Mouse (Mus musculus): Measurements from ENCODE around the gene Rbfox2. TPM values are rescaled to one million over a fixed set of nuclear protein-coding genes. Genes with fewer than 3 reads are reported as not detected.

Rbfox2 gene
- total RNA-seq, 2 experiments from 2014 or later: 104 to 121 TPM

GRCm38 (mm10) chr15:77213829-77214228 lies 93.0 kb downstream of the Rbfox2 start:
- intact Hi-C loops (cut with DNase I; ENCODE audit: low total_unique reads): no loop called here
- DNase-seq: peak; percentile 39

- intact Hi-C loops (cut with DNase I; ENCODE audit: low total_unique reads): no loop called here
- no peak for DNase-seq
These were observed 94.0 kb downstream of the Rbfox2 start for GRCm38 (mm10) chr15:77212818-77213217.

- intact Hi-C loops (cut with DNase I; ENCODE audit: low total_unique reads): no loop called here
These were observed 94.5 kb downstream of the Rbfox2 start for GRCm38 (mm10) chr15:77212217-77212757.

GRCm38 (mm10) chr15:77206996-77207395 lies 99.8 kb downstream of the Rbfox2 start:
- intact Hi-C loops (cut with DNase I; ENCODE audit: low total_unique reads): no loop called here
- DNase-seq: no peak

More at GRCm38 (mm10) chr15:77212217-77212757, 94.5 kb downstream of the Rbfox2 start:
- DNase-seq: no peak

GRCm38 (mm10) chr15:77204951-77205350 lies 101.9 kb downstream of the Rbfox2 start:
- no peak for DNase-seq
- intact Hi-C loops (cut with DNase I; ENCODE audit: low total_unique reads): no loop called here

- DNase-seq: peak; percentile 64
- intact Hi-C loops (cut with DNase I; ENCODE audit: low total_unique reads): no loop called here
These were observed 103.4 kb downstream of the Rbfox2 start for GRCm38 (mm10) chr15:77203255-77203981.

- intact Hi-C loops (cut with DNase I; ENCODE audit: low total_unique reads): no loop called here
- DNase-seq: no peak
These were observed 103.9 kb downstream of the Rbfox2 start for GRCm38 (mm10) chr15:77202881-77203254.

GRCm38 (mm10) chr15:77202223-77202622 lies 104.6 kb downstream of the Rbfox2 start:
- intact Hi-C loops (cut with DNase I; ENCODE audit: low total_unique reads): no loop called here
- DNase-seq: peak; percentile 50

- intact Hi-C loops (cut with DNase I; ENCODE audit: low total_unique reads): no loop called here
- peak; percentile 76 for DNase-seq
These were observed 110.0 kb downstream of the Rbfox2 start for GRCm38 (mm10) chr15:77196827-77197226.

GRCm38 (mm10) chr15:77196001-77196400 lies 110.8 kb downstream of the Rbfox2 start:
- intact Hi-C loops (cut with DNase I; ENCODE audit: low total_unique reads): no loop called here
- DNase-seq: no peak

GRCm38 (mm10) chr15:77192154-77192935 lies 114.5 kb downstream of the Rbfox2 start:
- DNase-seq: no peak
- intact Hi-C loops (cut with DNase I; ENCODE audit: low total_unique reads): no loop called here

- DNase-seq: no peak
- intact Hi-C loops (cut with DNase I; ENCODE audit: low total_unique reads): no loop called here
These were observed 120.7 kb downstream of the Rbfox2 start for GRCm38 (mm10) chr15:77186096-77186495.

GRCm38 (mm10) chr15:77185614-77186013 lies 121.2 kb downstream of the Rbfox2 start:
- intact Hi-C loops (cut with DNase I; ENCODE audit: low total_unique reads): no loop called here

GRCm38 (mm10) chr15:77182800-77183199 lies 124.0 kb downstream of the Rbfox2 start:
- DNase-seq: no peak
- intact Hi-C loops (cut with DNase I; ENCODE audit: low total_unique reads): no loop called here

More at GRCm38 (mm10) chr15:77185614-77186013, 121.2 kb downstream of the Rbfox2 start:
- DNase-seq: no peak

- DNase-seq: no peak
- intact Hi-C loops (cut with DNase I; ENCODE audit: low total_unique reads): no loop called here
These were observed 132.8 kb downstream of the Rbfox2 start for GRCm38 (mm10) chr15:77174018-77174417.

GRCm38 (mm10) chr15:77172414-77172813 lies 134.4 kb downstream of the Rbfox2 start:
- intact Hi-C loops (cut with DNase I; ENCODE audit: low total_unique reads): no loop called here
- DNase-seq: no peak

GRCm38 (mm10) chr15:77168781-77169180 lies 138.0 kb downstream of the Rbfox2 start:
- intact Hi-C loops (cut with DNase I; ENCODE audit: low total_unique reads): no loop called here
- DNase-seq: no peak

- DNase-seq: no peak
- intact Hi-C loops (cut with DNase I; ENCODE audit: low total_unique reads): no loop called here
These were observed 140.5 kb downstream of the Rbfox2 start for GRCm38 (mm10) chr15:77166225-77166732.

GRCm38 (mm10) chr15:77163336-77163735 lies 143.5 kb downstream of the Rbfox2 start:
- intact Hi-C loops (cut with DNase I; ENCODE audit: low total_unique reads): no loop called here
- DNase-seq: peak; percentile 58

- intact Hi-C loops (cut with DNase I; ENCODE audit: low total_unique reads): no loop called here
- peak; percentile 49 for DNase-seq
These were observed 143.9 kb downstream of the Rbfox2 start for GRCm38 (mm10) chr15:77162931-77163330.
